Mouse (Mus musculus) limb, embryonic 12.5 days (tissue): Measurements from ENCODE around the gene Spata31d1b. TPM values are rescaled to one million over a fixed set of nuclear protein-coding genes. Genes with fewer than 3 reads are reported as not detected.
"Not testable (repeated sequence)": the region's sequence is repeated elsewhere in the genome, so short reads cannot be mapped to it uniquely, and the experiment has no call there.

ENCODE experiments used
- ATAC-seq: fragments of 200-750 bp; cut with Nextera tagmentation; 2 replicates; pipeline ENCODE4 v1.8.0; 2017; ENCODE audit warnings: low read depth, moderate TSS enrichment; ENCODE audit not compliant: insufficient number of reproducible peaks, insufficient read depth, low FRiP score, low TSS enrichment
- H3K27ac ChIP-seq: fragments of 300-500 bp; sonication (generic); 2 replicates; pipeline ENCODE4 v1.5.1; 2016; ENCODE audit warnings: mild to moderate bottlenecking, moderate library complexity
- H3K27me3 ChIP-seq: fragments of 300-500 bp; sonication (generic); 2 replicates; pipeline ENCODE4 v1.6.1; 2016; ENCODE audit warnings: mild to moderate bottlenecking, moderate library complexity
- H3K36me3 ChIP-seq: fragments of 300-500 bp; sonication (generic); 2 replicates; pipeline ENCODE4 v1.6.1; 2016; ENCODE audit warnings: mild to moderate bottlenecking, moderate library complexity
- H3K4me1 ChIP-seq: fragments of 300-500 bp; sonication (generic); replicated peaks from 2 replicates; pipeline ENCODE4 v1.6.1; 2016
- H3K4me2 ChIP-seq: fragments of 300-500 bp; sonication (generic); 2 replicates; pipeline ENCODE4 v1.6.1; 2016; ENCODE audit warnings: mild to moderate bottlenecking, moderate library complexity
- H3K4me3 ChIP-seq: fragments of 300-500 bp; sonication (generic); replicated peaks from 2 replicates; pipeline ENCODE4 v1.5.1; 2016; ENCODE audit warnings: mild to moderate bottlenecking
- H3K9ac ChIP-seq: fragments of 300-500 bp; sonication (generic); replicated peaks from 2 replicates; pipeline ENCODE4 v1.6.1; 2016; ENCODE audit warnings: mild to moderate bottlenecking, moderate library complexity
- H3K9me3 ChIP-seq: fragments of 300-500 bp; sonication (generic); 2 replicates; pipeline ENCODE4 v1.6.1; 2016; ENCODE audit warnings: mild to moderate bottlenecking, moderate library complexity
- WGBS: fragments of 180-500 bp; shearing (Covaris S2); methylation state at CpG from one replicate; pipeline ENCODE4 v1.1.7; 2016; 5-methylcytosine and 5-hydroxymethylcytosine counted together
- polyA plus RNA-seq: library from polyadenylated mRNA; unstranded; fragments of >200 nt; fragmentation: Nextera tagmentation; extraction: Ambion mirVana; gene quantifications from 2 replicates; pipeline ENCODE4 v1.2.1, GENCODE M21; 2016

Gene Spata31d1b
- polyA plus RNA-seq, 1 experiment from 2014 or later, result not detected

DNA sequence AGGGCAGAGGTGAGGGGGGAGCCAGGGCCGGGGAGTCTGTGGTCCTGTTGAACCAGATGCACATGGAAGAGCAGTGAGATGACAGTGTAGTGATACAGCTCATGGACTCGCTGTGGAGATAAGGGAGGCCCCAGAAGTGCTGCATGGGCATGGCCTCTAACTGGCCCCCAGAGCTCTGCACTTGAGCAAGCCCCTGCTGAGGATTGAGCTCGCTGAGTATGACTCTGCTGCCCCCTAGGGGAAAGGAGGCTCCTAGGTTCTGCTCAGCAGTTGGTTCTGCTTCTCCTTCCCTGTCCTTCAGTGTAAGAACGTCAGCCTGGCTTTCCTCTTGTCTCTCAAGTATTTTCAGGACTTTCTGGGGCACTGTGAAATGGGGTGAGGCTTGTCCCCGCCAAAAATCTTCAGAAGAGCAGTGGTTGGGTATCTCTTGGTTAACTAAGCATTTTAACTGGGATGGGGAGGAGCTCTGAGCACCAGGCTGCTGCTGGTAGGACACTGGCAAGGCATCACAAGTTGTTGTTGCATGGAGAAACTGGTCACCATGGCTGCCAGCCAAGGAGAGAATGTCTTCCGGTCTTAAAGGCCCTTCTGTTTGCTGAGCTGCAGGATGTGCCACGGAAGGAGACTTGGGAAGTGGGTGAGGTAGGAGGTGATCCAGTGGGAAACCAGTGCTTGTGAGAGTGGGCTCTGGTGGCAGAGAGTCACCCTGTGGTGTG lies 16.5 kb downstream of the Spata31d1b start:
- peaks cover 15% of the 10 kb centered on the region for H3K27me3 ChIP-seq
- WGBS, result 28% methylated on average over 7 of the region's 7 CpGs
- no peak overlapping the region for H3K4me3 ChIP-seq
- H3K27ac ChIP-seq, result no peak overlapping the region
- H3K9ac ChIP-seq, result no peak overlapping the region
- H3K4me2 ChIP-seq, result no peak overlapping the region
- no peak for ATAC-seq
- H3K9me3 ChIP-seq, result no peaks in the 10 kb centered on the region
- H3K36me3 ChIP-seq, result no peaks in the 10 kb centered on the region
- H3K4me1 ChIP-seq, result peaks cover 11% of the 10 kb centered on the region; the same call in 1 of the 2 replicates

DNA sequence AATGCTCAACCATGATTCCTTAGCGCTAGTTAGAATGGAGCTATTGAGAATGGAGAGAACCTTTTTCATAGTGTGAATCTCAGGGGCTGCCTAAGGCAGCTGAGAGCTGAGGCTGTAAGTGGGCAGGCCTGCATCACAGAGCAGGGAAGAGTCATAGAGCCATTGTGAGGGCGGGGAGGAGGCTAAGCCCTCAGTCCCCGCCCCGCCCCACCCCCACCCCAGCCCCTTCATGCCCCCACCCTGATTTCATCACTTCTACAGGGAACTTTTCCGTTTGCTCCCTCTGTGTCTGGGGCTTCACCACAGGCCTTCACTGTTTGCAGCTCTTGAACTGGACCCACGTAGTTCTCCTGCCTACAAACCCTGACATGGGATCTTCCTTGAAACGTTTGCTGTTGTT lies 19.6 kb downstream of the Spata31d1b start, which contains the start of gene Spata31d1d:
Gene Spata31d1d (minus strand): TSS at position 101 of the 400 bp plus-strand sequence.
- Histone ChIP-seq H3K9me3 (no peaks in the 10 kb centered on the region), H3K36me3 (no peaks in the 10 kb centered on the region), H3K27me3 (peaks cover 6% of the 10 kb centered on the region), H3K27ac (no peak within 1 kb of the TSS), H3K4me2 (no peak within 1 kb of the TSS), H3K4me1 (peaks cover 2% of the 10 kb centered on the region; the same call in 1 of the 2 replicates), H3K9ac (no peak within 1 kb of the TSS), H3K4me3 (no peak within 1 kb of the TSS)
- ATAC-seq, result no peak
- WGBS, result 44% methylated on average over 6 of the region's 7 CpGs

DNA sequence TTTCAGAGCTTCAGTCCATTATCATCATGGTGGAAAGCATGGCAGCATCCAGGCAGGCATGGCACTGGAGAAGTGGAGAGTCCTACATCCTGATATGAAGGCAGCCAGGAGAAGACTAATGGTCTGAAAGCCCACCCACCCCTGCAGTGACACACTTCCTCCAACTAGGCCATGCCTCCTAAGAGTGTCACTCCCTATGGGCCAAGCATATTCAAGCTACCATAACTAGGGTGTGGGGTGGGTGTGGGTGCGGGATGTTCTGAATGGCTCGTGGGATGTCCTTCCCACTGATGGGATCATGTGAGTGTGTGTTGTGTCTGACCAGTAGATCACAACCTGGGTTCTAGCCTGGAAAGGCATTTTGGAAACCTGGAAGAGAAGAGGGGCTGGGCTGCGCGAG lies 21.9 kb downstream of the Spata31d1b start:
- Histone ChIP-seq H3K36me3 (no peaks in the 10 kb centered on the region), H3K9me3 (no peaks in the 10 kb centered on the region), H3K4me3 (no peak overlapping the region), H3K4me1 (no peaks in the 10 kb centered on the region), H3K4me2 (no peak overlapping the region), H3K27me3 (peaks cover 3% of the 10 kb centered on the region), H3K9ac (no peak overlapping the region), H3K27ac (no peak overlapping the region)
- WGBS, result 79% methylated on average over 4 of the region's 4 CpGs
- no peak for ATAC-seq

DNA sequence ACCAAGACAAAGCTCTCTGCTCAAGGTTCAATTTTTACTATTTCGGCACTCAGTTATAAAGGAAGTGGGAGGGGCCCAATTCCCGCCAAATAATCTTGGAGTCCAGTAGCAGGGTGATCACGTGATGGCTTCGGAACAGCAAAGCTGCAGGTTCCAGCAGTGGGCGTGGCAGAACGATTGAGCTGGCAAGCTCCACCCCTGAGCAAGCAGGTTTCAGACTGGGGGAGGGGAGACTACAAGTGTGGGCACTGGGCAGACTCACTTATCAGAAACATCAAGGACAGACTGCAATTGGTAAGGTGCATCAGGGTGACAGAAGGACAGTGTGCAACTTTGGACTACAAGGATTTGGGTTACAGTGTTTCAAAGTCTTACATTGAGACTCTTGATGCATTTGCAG lies 22.3 kb downstream of the Spata31d1b start:
- H3K9me3 ChIP-seq, H3K27ac ChIP-seq, H3K36me3 ChIP-seq, H3K4me3 ChIP-seq, H3K4me2 ChIP-seq, H3K4me1 ChIP-seq, H3K9ac ChIP-seq, H3K27me3 ChIP-seq, ATAC-seq: not testable (repeated sequence)
- WGBS, result 37% methylated on average over 6 of the region's 6 CpGs

DNA sequence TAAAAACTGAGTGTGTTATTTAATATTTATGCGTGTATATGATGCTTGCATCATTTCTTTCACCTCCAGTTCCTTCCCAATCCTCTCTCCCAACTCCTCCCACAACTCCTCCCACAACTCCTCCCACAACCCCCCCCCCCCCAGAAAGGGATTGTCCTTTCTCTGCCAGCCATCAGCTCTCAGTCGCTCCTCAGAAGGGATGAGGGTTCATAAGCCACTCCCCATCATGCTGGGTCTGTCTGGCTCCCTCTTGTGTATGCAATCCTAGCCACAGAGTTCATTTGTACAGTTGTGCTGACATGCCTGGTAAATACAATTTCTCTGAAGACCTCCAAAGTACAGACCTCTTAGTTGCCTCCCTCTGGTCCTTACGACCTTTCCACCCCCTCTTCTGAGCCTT lies 23.1 kb downstream of the Spata31d1b start:
- H3K27ac ChIP-seq, result no peak overlapping the region
- WGBS, result 29% methylated on average over 3 of the region's 3 CpGs
- H3K4me2 ChIP-seq, result no peak overlapping the region
- no peak for ATAC-seq
- H3K9ac ChIP-seq, result no peak overlapping the region
- no peaks in the 10 kb centered on the region for H3K9me3 ChIP-seq
- peaks cover 3% of the 10 kb centered on the region; the same call in 1 of the 2 replicates for H3K27me3 ChIP-seq
- H3K4me1 ChIP-seq, result no peaks in the 10 kb centered on the region
- H3K36me3 ChIP-seq, result no peaks in the 10 kb centered on the region
- H3K4me3 ChIP-seq, result no peak overlapping the region

DNA sequence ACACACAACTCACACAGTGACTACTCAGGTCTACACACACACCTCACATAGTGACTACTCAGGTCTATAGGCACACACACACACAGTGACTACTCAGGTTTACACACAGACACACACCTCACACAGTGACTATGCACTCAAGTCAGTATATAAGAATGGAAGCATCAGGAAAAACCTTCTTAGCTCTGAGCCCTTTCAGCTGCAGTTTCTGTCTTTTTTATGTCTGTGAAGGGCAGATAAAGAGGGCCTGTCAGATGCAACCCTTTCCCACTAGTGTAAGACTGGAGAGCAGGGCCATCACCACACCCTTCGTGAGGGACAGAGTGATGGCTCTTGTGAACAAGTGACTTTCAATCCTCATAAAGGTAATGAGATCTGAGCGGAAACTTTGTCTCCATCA lies 26.4 kb downstream of the Spata31d1b start:
- Histone ChIP-seq H3K4me1 (no peaks in the 10 kb centered on the region), H3K9ac (no peak overlapping the region), H3K27me3 (no peaks in the 10 kb centered on the region; the same call in 1 of the 2 replicates), H3K4me3 (no peak overlapping the region), H3K27ac (no peak overlapping the region), H3K9me3 (no peaks in the 10 kb centered on the region), H3K36me3 (no peaks in the 10 kb centered on the region), H3K4me2 (no peak overlapping the region)
- ATAC-seq, result no peak
- WGBS, result 82% methylated on average over 2 of the region's 2 CpGs

DNA sequence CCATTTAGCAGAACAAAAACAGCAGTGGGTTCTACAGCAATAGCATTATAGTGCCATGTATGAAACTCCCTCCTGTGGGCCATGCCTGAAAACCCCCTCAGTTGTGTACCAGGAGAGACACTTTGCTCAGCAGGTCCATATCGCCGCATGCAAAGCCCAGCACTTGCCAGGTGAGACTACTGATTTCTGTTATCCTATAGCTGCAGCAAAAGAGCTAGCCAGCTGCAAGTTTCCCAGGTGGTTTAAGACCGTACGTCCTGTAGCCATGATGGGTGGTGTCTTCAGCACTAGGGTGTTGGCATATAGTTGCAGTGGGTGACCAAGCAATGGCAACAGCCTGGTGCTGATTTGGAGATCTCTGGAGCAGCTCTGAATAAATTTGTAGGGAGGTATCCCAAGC lies 27.3 kb downstream of the Spata31d1b start:
- 86% methylated on average over 4 of the region's 4 CpGs for WGBS

DNA sequence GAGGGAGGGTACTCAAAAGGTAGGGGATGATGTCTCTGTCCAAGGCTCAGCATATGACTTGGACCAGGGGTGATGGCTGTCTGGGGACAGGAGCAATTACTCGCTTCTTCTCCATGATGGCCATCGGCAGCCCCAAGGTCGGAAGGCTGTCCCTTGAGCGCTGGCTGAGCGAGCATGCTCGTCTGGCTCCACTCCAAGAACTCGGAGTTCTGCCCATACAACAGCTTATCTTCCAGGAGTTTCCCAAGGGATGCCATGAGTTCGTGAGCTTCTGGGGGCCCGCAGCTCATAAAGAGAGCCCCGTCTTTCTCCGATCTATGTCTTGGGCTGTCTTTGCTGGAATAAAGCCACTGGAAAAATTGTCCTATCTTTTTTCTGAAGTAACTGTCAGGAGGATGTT lies 29.0 kb downstream of the Spata31d1b start:
- Histone ChIP-seq H3K36me3 (no peaks in the 10 kb centered on the region), H3K27ac (no peak overlapping the region), H3K9me3 (no peaks in the 10 kb centered on the region), H3K4me3 (no peak overlapping the region), H3K27me3 (no peaks in the 10 kb centered on the region; the same call in 1 of the 2 replicates), H3K4me1 (no peaks in the 10 kb centered on the region), H3K4me2 (no peak overlapping the region), H3K9ac (no peak overlapping the region)
- WGBS, result 93% methylated on average over 11 of the region's 11 CpGs
- ATAC-seq, result no peak

More for the DNA sequence above, 27.3 kb downstream of the Spata31d1b start:
- Histone ChIP-seq H3K36me3 (no peaks in the 10 kb centered on the region), H3K4me2 (no peak overlapping the region), H3K27me3 (no peaks in the 10 kb centered on the region; the same call in 1 of the 2 replicates), H3K27ac (no peak overlapping the region), H3K9ac (no peak overlapping the region), H3K4me1 (no peaks in the 10 kb centered on the region), H3K4me3 (no peak overlapping the region), H3K9me3 (no peaks in the 10 kb centered on the region)
- ATAC-seq, result no peak

DNA sequence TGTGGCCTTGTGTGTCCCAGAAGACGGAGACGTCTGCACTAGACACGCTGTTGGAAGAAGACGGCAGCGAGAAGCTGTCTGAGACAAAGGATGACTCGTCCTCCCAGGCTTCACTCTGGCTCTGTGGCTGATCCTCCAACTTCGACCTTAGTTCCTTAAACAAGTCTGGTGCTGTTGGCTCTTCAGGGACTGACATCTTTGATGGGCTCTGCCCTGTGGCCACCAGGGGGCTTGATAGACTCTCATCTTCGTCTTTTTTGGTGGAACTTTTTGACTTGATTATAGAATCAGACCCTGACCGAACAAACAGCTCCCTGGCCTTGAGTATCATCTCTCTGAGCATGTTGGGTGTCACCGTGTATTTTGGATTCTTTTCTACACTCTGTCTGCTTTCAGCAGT lies 29.6 kb downstream of the Spata31d1b start:
- H3K36me3 ChIP-seq, result no peaks in the 10 kb centered on the region
- H3K4me2 ChIP-seq, result no peak overlapping the region
- 79% methylated on average over 10 of the region's 10 CpGs for WGBS
- no peak for ATAC-seq
- no peak overlapping the region for H3K9ac ChIP-seq
- no peaks in the 10 kb centered on the region; the same call in 1 of the 2 replicates for H3K27me3 ChIP-seq
- no peak overlapping the region for H3K27ac ChIP-seq
- H3K4me3 ChIP-seq, result no peak overlapping the region
- no peaks in the 10 kb centered on the region for H3K9me3 ChIP-seq
- H3K4me1 ChIP-seq, result no peaks in the 10 kb centered on the region

DNA sequence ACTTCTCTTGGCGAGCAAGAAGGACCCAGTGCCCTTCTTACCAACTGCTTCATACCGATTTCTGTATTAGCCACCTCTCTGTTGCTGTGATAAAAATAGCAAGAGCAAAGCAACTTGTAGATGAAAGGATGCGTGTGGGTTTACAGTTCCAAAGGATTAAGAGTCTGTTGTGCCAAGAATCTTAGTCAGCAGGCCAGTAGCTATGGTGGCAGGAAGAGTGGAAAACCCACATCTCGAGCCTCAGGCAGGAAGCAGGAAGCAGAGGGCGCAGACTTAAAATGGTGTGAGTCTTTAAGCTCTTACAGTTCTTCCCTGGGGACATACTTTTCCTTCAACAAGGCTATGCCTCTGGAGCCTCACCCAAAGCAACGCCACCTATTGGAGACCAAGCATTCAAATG lies 33.4 kb downstream of the Spata31d1b start:
- WGBS, result 83% methylated on average over 6 of the region's 6 CpGs
- no peak overlapping the region for H3K4me2 ChIP-seq
- H3K27ac ChIP-seq, result no peak overlapping the region

DNA sequence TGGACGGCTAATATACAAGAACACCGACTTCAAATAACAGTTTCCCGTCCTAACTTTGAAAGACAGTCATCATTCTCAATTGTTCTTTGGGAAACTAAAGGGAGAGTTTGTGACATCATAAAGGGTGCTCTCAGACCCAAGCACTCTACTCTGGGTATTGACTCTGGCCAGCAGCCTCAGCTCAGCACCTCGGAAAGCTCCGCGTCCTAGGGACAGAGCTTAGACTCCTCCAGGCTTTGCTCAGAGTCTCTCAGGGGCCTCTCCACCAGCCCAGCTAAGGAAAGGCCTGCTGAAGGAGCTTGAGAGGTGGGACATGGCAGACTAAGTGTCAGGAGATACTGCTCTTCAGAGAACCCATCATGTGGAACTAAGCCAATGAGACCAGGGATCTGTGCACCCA lies 34.1 kb downstream of the Spata31d1b start:
- H3K27me3 ChIP-seq, result no peaks in the 10 kb centered on the region
- ATAC-seq, result no peak

More for the DNA sequence above, 33.4 kb downstream of the Spata31d1b start:
- Histone ChIP-seq H3K27me3 (no peaks in the 10 kb centered on the region), H3K9ac (no peak overlapping the region), H3K4me3 (no peak overlapping the region), H3K9me3 (no peaks in the 10 kb centered on the region), H3K4me1 (peaks cover 3% of the 10 kb centered on the region), H3K36me3 (no peaks in the 10 kb centered on the region)
- no peak for ATAC-seq

DNA sequence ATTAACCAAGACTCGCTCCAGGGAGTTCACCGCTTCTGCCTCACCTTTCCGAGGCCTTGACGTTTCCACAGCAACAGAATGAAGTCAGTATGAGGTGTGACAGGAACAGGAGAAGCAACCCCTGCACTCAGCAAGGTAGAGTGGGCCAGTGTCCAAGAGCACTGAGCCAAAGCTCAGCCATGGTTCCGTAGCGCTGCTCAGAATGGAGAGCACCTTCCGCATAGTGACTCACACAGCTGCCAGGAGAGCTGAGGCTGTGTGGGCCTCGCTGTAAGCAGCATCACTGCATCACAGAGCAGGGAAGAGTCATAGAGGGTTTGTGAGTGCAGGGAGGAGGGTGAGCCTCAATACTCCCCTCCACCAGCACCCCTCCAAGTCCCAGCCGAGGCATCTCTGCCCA lies 34.6 kb downstream of the Spata31d1b start, which contains the start of gene 1700014D04Rik:
Gene 1700014D04Rik (minus strand): TSS at position 42 of the 400 bp plus-strand sequence.
- Histone ChIP-seq H3K9me3 (no peaks in the 10 kb centered on the region), H3K36me3 (no peaks in the 10 kb centered on the region), H3K4me1 (peaks cover 4% of the 10 kb centered on the region), H3K27ac (no peak within 1 kb of the TSS), H3K27me3 (no peaks in the 10 kb centered on the region), H3K4me3 (no peak within 1 kb of the TSS), H3K9ac (no peak within 1 kb of the TSS), H3K4me2 (no peak within 1 kb of the TSS)
- ATAC-seq, result no peak
- WGBS, result 79% methylated on average over 9 of the region's 9 CpGs

More for the DNA sequence above, 34.1 kb downstream of the Spata31d1b start:
- Histone ChIP-seq H3K4me1 (peaks cover 4% of the 10 kb centered on the region), H3K36me3 (no peaks in the 10 kb centered on the region), H3K9ac (no peak overlapping the region), H3K9me3 (no peaks in the 10 kb centered on the region), H3K4me3 (no peak overlapping the region), H3K4me2 (no peak overlapping the region), H3K27ac (no peak overlapping the region)
- WGBS, result 75% methylated on average over 6 of the region's 6 CpGs
